Mouse (Mus musculus) hindbrain, embryonic 11.5 days (tissue): ENCODE data around the gene Fam243. TPM values are rescaled to one million over a fixed set of nuclear protein-coding genes. Genes with fewer than 3 reads are reported as not detected.
A peak's percentile ranks its signal among the peaks of the same experiment; 100 is the strongest.

Experiments used
- ATAC-seq: fragments of 200-750 bp; cut with Nextera tagmentation; 2 replicates; pipeline ENCODE4 v1.8.0; 2017; ENCODE audit warnings: mild to moderate bottlenecking, moderate TSS enrichment, moderate library complexity; ENCODE audit not compliant: low FRiP score
- DNase-seq: peaks from one replicate; pipeline ENCODE4 v3.0.0-alpha.2; 2015; ENCODE audit warnings: low spot score
- H3K27ac ChIP-seq: fragments of 300-500 bp; sonication (generic); 2 replicates; pipeline ENCODE4 v1.5.1; 2014; ENCODE audit warnings: mild to moderate bottlenecking, low read depth, low read length
- H3K27me3 ChIP-seq: fragments of 300-500 bp; sonication (generic); 2 replicates; pipeline ENCODE4 v1.6.1; 2014; ENCODE audit warnings: mild to moderate bottlenecking, low read length, moderate library complexity, mixed read lengths; ENCODE audit not compliant: control insufficient read depth, insufficient read depth
- H3K36me3 ChIP-seq: fragments of 300-500 bp; sonication (generic); 2 replicates; pipeline ENCODE4 v1.6.1; 2014; ENCODE audit warnings: mild to moderate bottlenecking, low read length, moderate library complexity, mixed read lengths; ENCODE audit not compliant: control insufficient read depth, insufficient read depth
- H3K4me1 ChIP-seq: fragments of 300-500 bp; sonication (generic); replicated peaks from 2 replicates; pipeline ENCODE4 v1.6.1; 2014; ENCODE audit warnings: low read length, mixed read lengths; ENCODE audit not compliant: control insufficient read depth, insufficient read depth
- H3K4me2 ChIP-seq: fragments of 300-500 bp; sonication (generic); replicated peaks from 2 replicates; pipeline ENCODE4 v1.6.1; 2014; ENCODE audit warnings: mild to moderate bottlenecking, low read depth, low read length
- H3K4me3 ChIP-seq: fragments of 300-500 bp; sonication (generic); 2 replicates; pipeline ENCODE4 v1.5.1; 2014; ENCODE audit warnings: low read depth, low read length
- H3K9ac ChIP-seq: fragments of 300-500 bp; sonication (generic); 2 replicates; pipeline ENCODE4 v1.6.1; 2014; ENCODE audit warnings: low read depth, low read length
- H3K9me3 ChIP-seq: fragments of 300-500 bp; sonication (generic); 2 replicates; pipeline ENCODE4 v1.6.1; 2016; ENCODE audit warnings: low read length; ENCODE audit not compliant: control insufficient read depth
- WGBS: fragments of 180-500 bp; shearing (Covaris S2); extraction: QIAGEN DNeasy Blood & Tissue Kit; methylation state at CpG from one replicate; pipeline ENCODE4 v1.1.7; 2014; 5-methylcytosine and 5-hydroxymethylcytosine counted together
- polyA plus RNA-seq: library from polyadenylated mRNA; unstranded; fragments of >200 nt; fragmentation: Nextera tagmentation; extraction: Ambion mirVana; gene quantifications from 2 replicates; pipeline ENCODE4 v1.2.1, GENCODE M21; 2014

Gene Fam243
- not detected in 2 replicates for polyA plus RNA-seq

GRCm38 (mm10) chr16:92321341-92321740, at the start of gene Fam243:
Fam243 (minus strand) TSS chr16:92321441.
- ATAC-seq (no peak), DNase-seq (no peak)
- no peak within 1 kb of the TSS for H3K4me2 ChIP-seq
- H3K27me3 ChIP-seq, result no peaks in the 10 kb centered on the region
- H3K36me3 ChIP-seq, result no peaks in the 10 kb centered on the region
- H3K9ac ChIP-seq, result no peak within 1 kb of the TSS
- H3K27ac ChIP-seq, result no peak within 1 kb of the TSS
- peaks cover 4% of the 10 kb centered on the region; the same call in 1 of the 2 replicates for H3K4me1 ChIP-seq
- 89% methylated on average over 8 of the region's 8 CpGs for WGBS
- H3K4me3 ChIP-seq, result no peak within 1 kb of the TSS
- no peaks in the 10 kb centered on the region for H3K9me3 ChIP-seq

GRCm38 (mm10) chr16:92369260-92369659, 48.0 kb upstream of the Fam243 start:
- H3K4me2 ChIP-seq, result no peak overlapping the region
- DNase-seq (no peak), ATAC-seq (no peak)
- H3K9ac ChIP-seq, result no peak overlapping the region
- 40% methylated on average over 2 of the region's 2 CpGs for whole genome bisulfite sequencing
- H3K27ac ChIP-seq, result no peak overlapping the region
- H3K36me3 ChIP-seq, result no peaks in the 10 kb centered on the region
- no peaks in the 10 kb centered on the region for H3K9me3 ChIP-seq
- no peak overlapping the region for H3K4me3 ChIP-seq
- peaks cover 3% of the 10 kb centered on the region; the same call in 1 of the 2 replicates for H3K4me1 ChIP-seq
- H3K27me3 ChIP-seq, result no peaks in the 10 kb centered on the region

- Histone ChIP-seq H3K27ac (no peak overlapping the region), H3K36me3 (no peaks in the 10 kb centered on the region), H3K27me3 (no peaks in the 10 kb centered on the region), H3K4me1 (no peaks in the 10 kb centered on the region), H3K4me3 (no peak overlapping the region), H3K4me2 (no peak overlapping the region), H3K9me3 (no peaks in the 10 kb centered on the region), H3K9ac (no peak overlapping the region)
- no peak for DNase-seq
- no peak for ATAC-seq
- 61% methylated on average over 7 of the region's 7 CpGs for WGBS
These were observed 44.2 kb upstream of the Fam243 start for GRCm38 (mm10) chr16:92365477-92365876.

GRCm38 (mm10) chr16:92360711-92361110, 39.5 kb upstream of the Fam243 start:
- no peaks in the 10 kb centered on the region for H3K9me3 ChIP-seq
- no peak overlapping the region for H3K4me3 ChIP-seq
- 0 out of 2 replicates have a peak, but pooled peaks cover 4% of the 10 kb centered on the region for H3K27me3 ChIP-seq
- H3K4me1 ChIP-seq, result peaks cover 11% of the 10 kb centered on the region; the same call in 1 of the 2 replicates
- DNase-seq (no peak), ATAC-seq (no peak)
- WGBS, result 78% methylated on average over 7 of the region's 7 CpGs
- no peak overlapping the region for H3K9ac ChIP-seq
- H3K36me3 ChIP-seq, result no peaks in the 10 kb centered on the region
- no peak overlapping the region for H3K27ac ChIP-seq
- H3K4me2 ChIP-seq, result no peak overlapping the region

GRCm38 (mm10) chr16:92359229-92359628, 38.0 kb upstream of the Fam243 start, which contains the start of gene Kcne1:
Kcne1 (minus strand) TSS chr16:92359468.
- H3K4me3 ChIP-seq, result no peak within 1 kb of the TSS
- ATAC-seq, result no peak

GRCm38 (mm10) chr16:92358734-92359133, 37.5 kb upstream of the Fam243 start:
- no peak for DNase-seq
- Histone ChIP-seq H3K36me3 (no peaks in the 10 kb centered on the region), H3K4me1 (peaks cover 11% of the 10 kb centered on the region; the same call in 1 of the 2 replicates), H3K9ac (no peak overlapping the region), H3K9me3 (no peaks in the 10 kb centered on the region), H3K27ac (no peak overlapping the region), H3K27me3 (0 out of 2 replicates have a peak, but pooled peaks cover 4% of the 10 kb centered on the region), H3K4me2 (no peak overlapping the region), H3K4me3 (no peak overlapping the region)
- WGBS, result 16% methylated on average over 9 of the region's 9 CpGs
- ATAC-seq, result peak; percentile 29; the same call in 1 of the 2 replicates

More at GRCm38 (mm10) chr16:92359229-92359628, 38.0 kb upstream of the Fam243 start, which contains the start of gene Kcne1:
- H3K36me3 ChIP-seq, result no peaks in the 10 kb centered on the region
- H3K27ac ChIP-seq, result no peak within 1 kb of the TSS
- H3K4me1 ChIP-seq, result peaks cover 11% of the 10 kb centered on the region; the same call in 1 of the 2 replicates
- 57% methylated on average over 9 of the region's 9 CpGs for WGBS
- no peak within 1 kb of the TSS for H3K9ac ChIP-seq
- no peak within 1 kb of the TSS for H3K4me2 ChIP-seq
- H3K9me3 ChIP-seq, result no peaks in the 10 kb centered on the region
- no peak for DNase-seq
- H3K27me3 ChIP-seq, result 0 out of 2 replicates have a peak, but pooled peaks cover 4% of the 10 kb centered on the region

- Histone ChIP-seq H3K4me2 (no peak overlapping the region), H3K9me3 (no peaks in the 10 kb centered on the region), H3K4me3 (no peak overlapping the region), H3K9ac (no peak overlapping the region), H3K27me3 (0 out of 2 replicates have a peak, but pooled peaks cover 4% of the 10 kb centered on the region), H3K4me1 (peaks cover 11% of the 10 kb centered on the region; the same call in 1 of the 2 replicates), H3K36me3 (no peaks in the 10 kb centered on the region), H3K27ac (no peak overlapping the region)
- ATAC-seq, result peak; percentile 50; the same call in 1 of the 2 replicates
- DNase-seq, result no peak
- 30% methylated on average over 10 of the region's 10 CpGs for WGBS
These were observed 36.3 kb upstream of the Fam243 start for GRCm38 (mm10) chr16:92357566-92357965.

- H3K9me3 ChIP-seq, result no peaks in the 10 kb centered on the region
- H3K4me1 ChIP-seq, result peaks cover 11% of the 10 kb centered on the region; the same call in 1 of the 2 replicates
- WGBS, result 56% methylated on average over 9 of the region's 9 CpGs
- DNase-seq (no peak), ATAC-seq (peak; percentile 46; the same call in 1 of the 2 replicates)
- H3K4me3 ChIP-seq, result no peak overlapping the region
- H3K27ac ChIP-seq, result no peak overlapping the region
- no peak overlapping the region for H3K9ac ChIP-seq
- H3K4me2 ChIP-seq, result no peak overlapping the region
- H3K27me3 ChIP-seq, result 0 out of 2 replicates have a peak, but pooled peaks cover 4% of the 10 kb centered on the region
- H3K36me3 ChIP-seq, result no peaks in the 10 kb centered on the region
These were observed 35.8 kb upstream of the Fam243 start for GRCm38 (mm10) chr16:92357023-92357422.

GRCm38 (mm10) chr16:92355982-92356381, 34.7 kb upstream of the Fam243 start:
- Histone ChIP-seq H3K27ac (no peak overlapping the region), H3K36me3 (no peaks in the 10 kb centered on the region), H3K4me1 (peaks cover 11% of the 10 kb centered on the region; the same call in 1 of the 2 replicates), H3K4me2 (no peak overlapping the region), H3K27me3 (0 out of 2 replicates have a peak, but pooled peaks cover 4% of the 10 kb centered on the region), H3K4me3 (no peak overlapping the region), H3K9ac (no peak overlapping the region), H3K9me3 (no peaks in the 10 kb centered on the region)
- ATAC-seq, result no peak
- no peak for DNase-seq
- WGBS, result 74% methylated on average over 11 of the region's 11 CpGs
